Mouse (Mus musculus): ENCODE data around the gene Sf3a1.

GRCm38 (mm10) chr11:4213107-4213506 lies 53.0 kb downstream of the Sf3a1 start:
- TF ChIP-seq CTCF (conservative IDR thresholded peaks at IDR 0.05; ENCODE audit: low read length) (no peak), NANOG (IDR thresholded peaks at IDR 0.05; ENCODE audit: borderline replicate concordance, low read length) (no peak)
